Mouse (Mus musculus) lung, postnatal 36 days (tissue): Measurements from ENCODE around the gene Ier5l.
A peak's percentile ranks its signal among the peaks of the same experiment; 100 is the strongest.

Source experiments
- DNase-seq: peaks from one replicate; pipeline ENCODE4 v3.0.0; 2022; ENCODE audit warnings: mixed read lengths

Gene Ier5l

GRCm38 (mm10) chr2:30469796-30470142 lies 4.2 kb downstream of the Ier5l start:
- DNase-seq: peak; percentile 82

GRCm38 (mm10) chr2:30469009-30469408 lies 5.0 kb downstream of the Ier5l start:
- no peak for DNase-seq

DNA sequence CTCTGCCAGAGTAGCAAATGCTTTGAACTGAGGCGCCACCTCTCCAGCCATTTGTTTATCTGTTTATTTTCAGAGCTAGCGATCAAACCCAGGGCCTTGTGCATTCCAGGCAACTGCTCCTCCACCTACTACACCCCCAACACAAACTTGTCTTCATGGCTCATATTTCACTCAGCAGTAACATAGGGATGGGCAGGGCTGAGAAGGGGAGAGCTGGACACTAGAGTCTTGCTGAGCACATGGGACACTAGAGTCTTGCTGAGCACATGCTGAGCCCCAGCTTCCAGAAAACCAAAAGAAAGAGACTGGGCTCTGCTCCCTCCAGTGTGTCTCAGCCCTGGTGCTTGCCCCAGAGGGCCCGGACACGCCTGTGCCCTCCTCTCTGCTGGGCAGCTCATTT lies 7.2 kb downstream of the Ier5l start:
- DNase-seq: no peak

GRCm38 (mm10) chr2:30464411-30464810 lies 9.6 kb downstream of the Ier5l start:
- no peak for DNase-seq

- peak; percentile 89 for DNase-seq
Measured at GRCm38 (mm10) chr2:30463904-30464330, 10.1 kb downstream of the Ier5l start.

GRCm38 (mm10) chr2:30463341-30463761 lies 10.7 kb downstream of the Ier5l start:
- DNase-seq: peak; percentile 77

DNA sequence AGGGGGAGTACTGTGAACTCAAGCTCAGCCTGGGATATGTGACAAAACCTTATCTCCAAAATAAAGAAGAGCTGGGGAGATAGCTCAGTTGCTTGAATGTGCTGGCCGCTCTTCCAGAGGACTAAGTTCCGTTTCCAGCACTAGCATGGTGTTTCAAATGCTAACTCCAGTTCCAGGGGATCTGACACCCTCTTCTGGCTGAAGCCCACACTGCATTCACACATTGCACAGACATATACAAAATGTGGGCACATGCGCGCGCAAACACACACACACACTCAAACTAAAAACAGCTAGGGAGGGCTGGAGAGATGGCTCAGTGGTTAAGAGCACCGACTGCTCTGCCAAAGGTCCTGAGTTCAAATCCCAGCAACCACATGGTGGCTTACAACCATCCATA lies 14.8 kb downstream of the Ier5l start:
- DNase-seq: no peak

DNA sequence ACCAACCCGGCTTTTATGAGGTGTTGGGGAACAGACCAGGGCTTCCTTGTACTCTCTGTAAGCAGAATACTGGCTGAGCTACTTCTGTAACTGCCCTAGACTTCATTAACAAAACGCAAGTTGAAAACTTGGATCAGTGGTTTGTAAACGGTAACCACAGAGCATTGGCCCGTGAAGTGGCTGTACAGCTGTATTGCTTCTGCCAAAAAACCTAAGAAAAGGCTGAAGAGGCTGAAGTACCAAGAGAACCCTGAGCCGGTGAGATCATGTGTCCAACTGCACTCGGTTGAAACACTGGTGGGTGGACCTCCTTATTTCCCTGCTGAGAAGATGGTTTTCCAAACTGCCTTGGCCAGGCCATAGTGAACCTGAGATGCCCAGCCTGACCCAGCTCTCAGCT lies 15.7 kb downstream of the Ier5l start:
- DNase-seq: no peak

DNA sequence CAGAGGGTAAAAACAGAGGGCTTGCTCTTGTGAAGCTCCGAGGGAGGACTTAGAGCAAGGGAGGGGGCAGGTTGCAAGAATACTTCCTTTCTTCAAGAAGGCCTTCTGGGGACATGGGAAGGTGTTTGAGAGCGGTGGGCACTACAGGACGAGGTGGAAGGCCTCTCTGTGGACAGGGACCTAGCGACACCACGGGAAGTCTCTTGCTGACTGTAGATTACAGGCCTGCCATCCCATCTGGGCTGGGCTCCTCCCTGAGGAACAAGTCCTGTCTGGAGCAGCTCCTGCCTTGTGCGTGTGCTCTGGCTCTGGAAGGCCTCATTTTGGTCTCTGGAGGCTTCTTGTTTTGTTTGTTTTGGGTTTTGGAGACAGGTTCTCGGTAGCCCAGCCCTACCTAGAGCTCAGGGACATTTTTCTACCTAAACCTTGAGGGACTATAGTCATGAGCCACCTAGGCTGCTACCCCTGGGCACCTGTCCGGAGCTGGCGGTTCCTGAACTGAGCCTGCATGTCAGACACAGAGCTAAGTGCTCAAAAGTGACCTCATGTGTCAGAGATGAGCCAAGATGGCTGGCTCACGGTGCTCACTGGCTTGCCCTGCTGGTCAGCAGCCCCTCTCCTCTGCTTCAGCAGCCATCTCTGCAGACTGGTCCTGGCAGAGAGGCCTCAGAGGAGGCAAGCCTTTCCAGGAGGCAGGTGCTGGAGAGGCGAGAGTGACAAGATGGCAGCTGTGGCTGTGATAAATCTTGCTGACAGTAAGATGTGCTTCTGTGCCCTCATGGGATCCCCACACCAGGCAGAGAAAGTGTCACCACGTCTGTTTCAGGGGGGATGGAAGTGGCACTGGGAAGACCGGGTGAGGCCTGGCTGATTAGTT lies 17.7 kb downstream of the Ier5l start:
- no peak for DNase-seq

GRCm38 (mm10) chr2:30454587-30454986 lies 19.4 kb downstream of the Ier5l start:
- DNase-seq: no peak

- DNase-seq: no peak
Measured at GRCm38 (mm10) chr2:30453570-30453969, 20.4 kb downstream of the Ier5l start.

DNA sequence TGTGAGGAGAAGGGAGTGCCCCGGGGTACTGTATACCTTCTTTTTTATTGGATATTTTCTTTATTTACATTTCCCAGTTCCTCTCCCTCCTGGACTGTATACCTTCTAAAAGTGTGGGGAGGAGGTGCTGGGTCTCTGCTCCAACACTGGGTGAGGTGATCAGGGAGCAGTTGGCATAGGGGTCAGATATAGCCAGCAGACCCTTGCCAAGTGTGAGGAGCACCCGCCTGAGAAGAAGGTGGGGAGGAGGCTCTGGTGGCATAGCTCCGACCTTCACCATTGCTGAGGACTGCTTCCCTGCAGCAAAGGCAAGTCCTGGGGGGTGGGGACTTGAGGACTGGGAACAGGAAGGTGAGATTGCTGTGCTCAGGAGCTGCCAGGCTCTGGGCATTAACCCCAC lies 22.5 kb downstream of the Ier5l start:
- no peak for DNase-seq

DNA sequence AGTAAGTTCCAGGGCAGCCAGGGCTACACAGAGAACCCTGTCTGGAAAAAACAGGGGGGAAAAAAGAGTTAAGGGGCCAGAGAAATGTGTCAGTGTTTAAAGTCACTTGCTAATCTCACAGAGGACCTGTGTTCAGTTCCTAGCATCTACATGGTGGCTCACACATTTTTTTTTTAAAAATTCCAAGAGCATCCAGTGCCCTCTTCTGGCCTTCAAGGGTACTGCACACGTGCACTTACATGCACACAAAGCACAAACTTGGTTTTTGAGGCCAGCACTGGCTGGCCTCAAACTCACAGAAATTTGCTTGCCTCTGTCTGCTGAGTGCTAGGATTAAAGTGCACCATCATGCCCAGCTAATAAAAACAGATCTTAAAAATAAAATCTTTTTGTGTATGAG lies 23.5 kb downstream of the Ier5l start:
- DNase-seq: no peak

- DNase-seq: no peak
Measured at GRCm38 (mm10) chr2:30448371-30448770, 25.6 kb downstream of the Ier5l start.

GRCm38 (mm10) chr2:30446891-30447826 lies 26.9 kb downstream of the Ier5l start:
- DNase-seq: peak; percentile 83

GRCm38 (mm10) chr2:30445312-30445711 lies 28.7 kb downstream of the Ier5l start:
- peak; percentile 47 for DNase-seq

DNA sequence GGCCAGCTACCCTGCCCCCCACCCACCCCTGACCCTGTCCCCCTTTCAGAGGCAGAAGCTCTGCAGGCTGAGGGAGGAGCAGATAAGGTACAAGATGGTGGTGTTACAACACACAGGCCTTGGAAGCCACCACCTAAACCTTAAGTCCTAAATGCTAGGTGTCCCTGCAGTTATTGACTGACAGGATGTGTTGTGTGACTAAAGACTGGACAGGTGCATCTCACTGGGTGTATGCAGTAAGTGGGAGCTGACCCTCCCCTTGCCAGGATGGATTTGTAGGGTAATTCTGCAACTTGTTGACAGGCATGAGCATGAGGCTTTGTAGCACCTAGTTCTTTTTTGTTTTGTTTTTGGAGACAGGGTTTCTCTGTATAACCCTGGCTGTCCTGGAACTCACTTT lies 29.6 kb downstream of the Ier5l start:
- no peak for DNase-seq

GRCm38 (mm10) chr2:30444006-30444405 lies 30.0 kb downstream of the Ier5l start:
- peak; percentile 24 for DNase-seq

- DNase-seq: no peak
Measured at GRCm38 (mm10) chr2:30443281-30443680, 30.7 kb downstream of the Ier5l start.

- DNase-seq: peak; percentile 28
Measured at GRCm38 (mm10) chr2:30442498-30442890, 31.5 kb downstream of the Ier5l start.

DNA sequence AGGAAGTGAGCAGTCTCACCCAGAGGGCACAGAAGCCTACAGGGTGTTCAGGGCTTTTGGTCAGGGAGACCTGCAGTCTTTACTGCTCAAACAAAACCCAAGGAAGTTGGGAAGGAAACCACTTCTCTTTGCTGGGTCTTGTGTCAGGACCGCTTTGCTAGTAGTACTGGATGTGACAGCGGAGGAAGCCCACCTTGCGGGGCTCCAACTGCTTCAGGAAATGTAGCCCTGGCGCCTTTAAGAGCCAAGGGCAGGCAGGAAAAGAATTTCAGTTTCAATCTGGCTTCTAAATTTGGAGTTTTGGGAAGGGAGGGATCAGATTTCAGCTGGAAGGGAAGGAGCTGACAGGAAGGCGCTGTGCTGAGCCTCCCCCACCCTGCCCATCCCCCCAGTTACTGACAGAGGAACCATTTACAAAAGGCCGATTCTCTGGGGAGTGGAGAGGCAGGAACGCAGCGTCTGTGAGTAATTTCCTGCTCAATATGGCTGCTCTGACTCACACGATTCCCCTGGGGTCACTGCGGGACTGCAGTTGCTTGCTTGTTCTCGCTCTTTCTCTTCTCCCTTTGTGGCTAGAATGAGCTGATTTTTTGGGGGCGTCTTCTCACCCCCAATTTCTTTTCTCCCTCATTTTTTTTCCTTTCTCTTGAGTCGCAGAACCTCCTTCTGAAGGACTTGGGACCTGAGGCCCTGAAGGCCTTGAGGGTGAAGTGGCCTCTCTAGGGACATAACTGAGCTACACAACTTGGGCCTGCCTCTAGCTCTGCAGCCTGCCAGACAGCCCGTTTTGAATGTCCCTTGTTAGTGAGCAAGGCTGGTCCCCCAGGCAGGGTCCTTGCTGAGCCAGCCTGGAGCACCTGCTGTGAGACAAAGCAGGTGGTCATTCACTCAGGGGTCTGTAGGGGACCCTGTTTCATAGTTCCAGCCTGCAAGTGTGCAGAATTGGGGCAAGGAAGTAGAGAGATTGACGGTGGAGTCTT lies 32.2 kb downstream of the Ier5l start:
- DNase-seq: peak; percentile 90
